Mouse (Mus musculus): ENCODE data around the gene Cap2.

DNA sequence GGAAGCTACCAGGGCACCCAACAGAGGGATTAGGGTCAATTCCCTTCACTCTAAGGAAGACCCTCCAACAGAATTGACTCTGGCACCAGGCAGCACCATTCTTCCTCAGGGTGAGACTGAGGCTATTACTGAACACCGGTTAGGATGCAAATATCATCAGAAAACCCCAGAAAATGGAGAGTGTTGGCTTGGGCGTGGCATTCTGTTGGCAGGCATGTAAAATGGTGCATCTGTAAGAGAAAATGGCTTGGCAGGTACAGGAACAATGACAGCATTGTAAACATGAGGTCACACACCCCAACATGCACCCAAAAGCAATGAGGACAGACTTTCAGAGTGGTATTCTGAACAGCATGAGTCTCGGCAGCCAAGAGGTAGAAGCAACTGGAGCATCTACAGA is 30.0 kb downstream of the Cap2 start:
- TF ChIP-seq GATA1 (IDR thresholded peaks at IDR 0.05; ENCODE audit: low read length) = no peak
- no peak for TF ChIP-seq TAL1 (IDR thresholded peaks at IDR 0.05; ENCODE audit: low read length)

Measured in erythroblast, embryonic 14.5 days (primary cell).